Mouse (Mus musculus) liver, adult 2 months (tissue): ENCODE measurements around the gene Adk.
"Not testable (repeated sequence)": the region's sequence is repeated elsewhere in the genome, so short reads cannot be mapped to it uniquely, and the experiment has no call there.

Experiments used
- CTCF ChIP-seq: fragments of 200-500 bp; IDR thresholded peaks from 2 replicates; pipeline ENCODE4 v1.5.1; 2011; ENCODE audit warnings: low read depth, low read length, control low read depth
- POLR2A ChIP-seq: fragments of 200-500 bp; IDR thresholded peaks from 2 replicates; pipeline ENCODE4 v1.6.1; 2011; ENCODE audit warnings: low read length, control low read depth; ENCODE audit not compliant: insufficient read depth; ENCODE audit errors: extremely low read depth

DNA sequence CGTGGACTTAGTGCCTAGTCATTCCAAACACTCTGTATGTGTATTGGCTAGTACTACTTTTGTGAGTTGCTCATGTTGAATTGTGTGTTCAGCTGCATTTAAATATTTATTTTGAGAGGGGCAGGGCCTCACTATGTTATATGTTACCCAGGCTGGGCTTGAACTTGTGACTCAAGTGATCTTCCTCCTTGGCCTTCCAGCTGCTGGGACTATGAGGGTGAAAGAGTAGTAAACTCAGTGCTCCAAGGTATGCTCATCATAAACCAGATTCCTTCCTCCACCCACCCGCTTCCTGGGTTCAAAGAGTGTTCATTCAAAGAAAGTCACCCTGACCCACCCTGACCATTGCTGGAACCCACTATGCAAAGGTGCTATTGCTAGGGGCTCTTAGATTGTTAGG lies 434.8 kb downstream of the Adk start:
- TF ChIP-seq POLR2A, CTCF: not testable (repeated sequence)
